Mouse (Mus musculus) hindbrain, embryonic 15.5 days (tissue): ENCODE results near the gene 1700020D05Rik. TPM values are rescaled to one million over a fixed set of nuclear protein-coding genes. Genes with fewer than 3 reads are reported as not detected.

Experiments used
- ATAC-seq: fragments of 200-750 bp; cut with Nextera tagmentation; 2 replicates; pipeline ENCODE4 v1.8.0; 2017; ENCODE audit warnings: low read depth, moderate number of reproducible peaks, moderate TSS enrichment; ENCODE audit not compliant: low FRiP score
- H3K27ac ChIP-seq: fragments of 300-500 bp; sonication (generic); replicated peaks from 2 replicates; pipeline ENCODE4 v1.5.1; 2015; ENCODE audit warnings: mild to moderate bottlenecking, inconsistent platforms
- H3K27me3 ChIP-seq: fragments of 300-500 bp; sonication (generic); 2 replicates; pipeline ENCODE4 v1.6.1; 2015; ENCODE audit warnings: control low read depth, inconsistent platforms
- H3K36me3 ChIP-seq: fragments of 300-500 bp; sonication (generic); 2 replicates; pipeline ENCODE4 v1.6.1; 2015; ENCODE audit warnings: control low read depth, inconsistent platforms
- H3K4me1 ChIP-seq: fragments of 300-500 bp; sonication (generic); replicated peaks from 2 replicates; pipeline ENCODE4 v1.6.1; 2015; ENCODE audit warnings: control low read depth, inconsistent platforms
- H3K4me2 ChIP-seq: fragments of 300-500 bp; sonication (generic); 2 replicates; pipeline ENCODE4 v1.6.1; 2015; ENCODE audit warnings: moderate library complexity, mild to moderate bottlenecking, inconsistent platforms
- H3K4me3 ChIP-seq: fragments of 300-500 bp; sonication (generic); 2 replicates; pipeline ENCODE4 v1.5.1; 2015; ENCODE audit warnings: mild to moderate bottlenecking, inconsistent platforms
- H3K9ac ChIP-seq: fragments of 300-500 bp; sonication (generic); 2 replicates; pipeline ENCODE4 v1.6.1; 2015; ENCODE audit warnings: inconsistent platforms
- H3K9me3 ChIP-seq: fragments of 300-500 bp; sonication (generic); 2 replicates; pipeline ENCODE4 v1.6.1; 2016; ENCODE audit warnings: control low read depth, inconsistent platforms
- WGBS: fragments of 180-500 bp; shearing (Covaris S2); methylation state at CpG from one replicate; pipeline ENCODE4 v1.1.7; 2015; 5-methylcytosine and 5-hydroxymethylcytosine counted together
- polyA plus RNA-seq: library from polyadenylated mRNA; unstranded; fragments of >200 nt; fragmentation: Nextera tagmentation; extraction: Ambion mirVana; gene quantifications from 2 replicates; pipeline ENCODE4 v1.2.1, GENCODE M21; 2015

1700020D05Rik gene
- polyA plus RNA-seq, result 0.26 and 0.44 TPM in 2 replicates

DNA sequence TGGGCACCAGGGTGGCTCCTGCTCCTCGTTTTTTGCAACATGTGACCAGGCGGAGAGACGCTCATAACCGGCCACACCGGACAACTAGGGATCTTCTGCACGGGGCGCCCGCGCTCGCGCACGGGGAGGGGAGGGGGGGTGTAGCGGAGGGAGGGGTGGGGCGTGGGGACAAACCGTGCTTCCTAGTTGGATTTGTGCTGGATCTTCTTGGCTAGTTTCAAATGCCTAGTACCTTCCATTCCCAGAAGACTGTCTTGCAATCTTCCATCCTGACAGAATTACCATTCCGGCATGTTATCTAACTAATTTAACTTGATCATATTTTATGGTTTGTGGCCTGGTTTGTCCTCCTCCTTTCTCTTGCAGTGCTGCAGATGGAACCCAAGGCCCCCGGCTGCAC, at the start of gene 1700020D05Rik:
Gene 1700020D05Rik, minus strand, starts transcription at position 101 of the 400 bp plus-strand sequence.
- Histone ChIP-seq H3K4me2 (no peak within 1 kb of the TSS), H3K36me3 (peaks cover 5% of the 10 kb centered on the region; the same call in 1 of the 2 replicates), H3K9ac (no peak within 1 kb of the TSS), H3K27ac (no peak within 1 kb of the TSS), H3K4me1 (no peaks in the 10 kb centered on the region; the same call in 1 of the 2 replicates), H3K4me3 (no peak within 1 kb of the TSS), H3K9me3 (no peaks in the 10 kb centered on the region), H3K27me3 (no peaks in the 10 kb centered on the region)
- ATAC-seq, result no peak
- 54% methylated on average over 17 of the region's 17 CpGs for WGBS

DNA sequence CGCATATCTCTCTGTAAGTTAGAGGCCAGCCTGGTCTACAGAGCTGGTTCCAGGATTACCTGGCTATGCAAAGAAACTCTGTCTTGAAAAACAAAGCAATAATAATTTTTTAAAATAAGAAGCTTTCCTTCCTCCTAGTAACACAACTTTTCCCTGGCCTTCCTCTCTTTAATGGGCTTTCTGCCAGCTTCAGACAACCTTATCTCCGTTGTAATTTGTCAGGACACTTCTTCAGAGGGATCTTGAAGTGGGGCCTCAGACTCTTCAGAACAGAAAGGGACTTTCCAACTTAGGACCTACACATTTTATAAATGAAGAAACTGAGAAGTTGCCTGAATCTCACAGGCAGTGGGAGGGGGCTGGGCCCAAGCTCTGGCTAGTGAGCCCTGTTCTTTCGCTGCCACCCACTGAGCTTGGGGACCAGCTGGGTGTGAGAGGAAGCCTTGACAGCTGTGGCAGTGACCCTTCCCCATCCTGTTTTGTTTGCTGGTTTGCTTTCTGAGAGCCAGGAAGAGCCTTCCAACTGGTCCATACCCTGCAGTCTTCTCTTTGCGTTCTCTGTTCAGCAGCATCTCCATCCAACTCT, 44.0 kb upstream of the 1700020D05Rik start:
- WGBS, result 83% methylated on average over 4 of the region's 4 CpGs
- Histone ChIP-seq H3K27me3 (no peaks in the 10 kb centered on the region), H3K9me3 (no peaks in the 10 kb centered on the region), H3K9ac (no peak overlapping the region), H3K27ac (no peak overlapping the region), H3K4me3 (no peak overlapping the region), H3K4me1 (no peaks in the 10 kb centered on the region), H3K36me3 (no peaks in the 10 kb centered on the region), H3K4me2 (no peak overlapping the region)
- ATAC-seq, result no peak

DNA sequence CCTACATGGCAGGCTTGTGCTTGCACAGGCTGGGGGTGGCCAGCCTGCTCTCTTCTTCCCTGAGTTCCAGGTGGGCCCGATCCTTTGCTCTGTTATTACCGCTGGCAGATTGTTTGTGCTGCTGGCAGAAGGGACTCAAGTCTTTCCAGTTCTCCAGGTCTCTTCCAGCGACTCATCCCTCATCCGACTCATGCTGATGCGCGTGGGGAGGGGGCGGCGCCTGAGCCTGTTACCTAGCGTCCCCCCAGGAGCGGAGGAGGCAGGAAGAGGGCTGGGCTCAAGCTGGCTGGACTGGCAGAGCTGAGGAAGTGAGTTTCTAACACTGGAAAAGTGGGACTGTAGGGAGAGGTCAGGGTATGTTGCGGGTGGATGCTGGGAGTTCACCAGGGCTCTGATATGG, 40.4 kb upstream of the 1700020D05Rik start:
- Histone ChIP-seq H3K4me3 (no peak overlapping the region), H3K9me3 (no peaks in the 10 kb centered on the region), H3K4me1 (no peaks in the 10 kb centered on the region), H3K4me2 (no peak overlapping the region), H3K27ac (no peak overlapping the region), H3K36me3 (no peaks in the 10 kb centered on the region), H3K9ac (no peak overlapping the region), H3K27me3 (no peaks in the 10 kb centered on the region)
- ATAC-seq, result no peak
- WGBS, result 55% methylated on average over 11 of the region's 11 CpGs

DNA sequence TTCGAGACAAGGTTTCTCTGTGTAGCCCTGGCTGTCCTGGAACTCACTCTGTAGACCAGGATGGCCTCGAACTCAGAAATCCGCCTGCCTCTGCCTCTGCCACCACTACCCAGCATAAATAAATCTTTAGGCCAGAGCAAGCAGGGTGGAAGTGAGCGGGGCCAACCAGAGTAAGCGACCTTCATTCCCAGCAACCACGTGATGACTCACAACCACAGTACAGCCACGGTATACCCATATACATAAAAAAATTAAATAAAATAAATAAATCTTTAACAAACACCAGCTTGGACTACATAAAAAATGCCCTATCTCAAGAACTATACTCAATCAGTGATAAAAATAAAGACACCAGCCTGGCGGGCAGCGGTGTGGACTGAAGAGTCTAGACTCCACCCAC, 39.8 kb upstream of the 1700020D05Rik start:
- Histone ChIP-seq H3K4me1 (no peaks in the 10 kb centered on the region), H3K4me2 (no peak overlapping the region), H3K27me3 (no peaks in the 10 kb centered on the region), H3K9ac (no peak overlapping the region), H3K4me3 (no peak overlapping the region), H3K27ac (no peak overlapping the region), H3K36me3 (no peaks in the 10 kb centered on the region), H3K9me3 (no peaks in the 10 kb centered on the region)
- WGBS, result 92% methylated on average over 9 of the region's 9 CpGs
- no peak for ATAC-seq

DNA sequence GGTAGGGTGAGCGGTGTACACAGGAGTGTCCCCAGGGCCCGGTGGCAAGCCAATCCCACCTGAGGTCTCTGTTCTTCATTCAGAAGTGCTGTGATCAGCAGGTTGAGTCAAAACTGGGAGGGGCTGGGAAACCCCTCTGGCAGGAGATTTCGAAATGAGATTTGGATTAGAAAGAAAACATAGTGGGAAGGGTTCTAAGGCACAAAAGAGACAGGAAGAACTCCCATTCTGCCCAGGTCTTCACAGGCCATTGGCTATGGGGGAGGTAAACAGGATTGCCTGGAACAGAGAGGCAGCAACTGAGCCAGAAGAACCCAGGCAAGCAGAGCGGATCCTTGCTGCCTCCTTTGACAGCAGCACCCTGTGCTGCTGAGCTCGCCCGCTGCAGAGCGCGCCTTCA, 35.2 kb upstream of the 1700020D05Rik start:
- Histone ChIP-seq H3K27me3 (0 out of 2 replicates have a peak, but pooled peaks cover 5% of the 10 kb centered on the region), H3K27ac (no peak overlapping the region), H3K4me1 (no peaks in the 10 kb centered on the region), H3K9me3 (no peaks in the 10 kb centered on the region), H3K4me3 (no peak overlapping the region), H3K9ac (no peak overlapping the region), H3K4me2 (no peak overlapping the region), H3K36me3 (no peaks in the 10 kb centered on the region)
- WGBS, result 65% methylated on average over 8 of the region's 8 CpGs
- ATAC-seq, result no peak

DNA sequence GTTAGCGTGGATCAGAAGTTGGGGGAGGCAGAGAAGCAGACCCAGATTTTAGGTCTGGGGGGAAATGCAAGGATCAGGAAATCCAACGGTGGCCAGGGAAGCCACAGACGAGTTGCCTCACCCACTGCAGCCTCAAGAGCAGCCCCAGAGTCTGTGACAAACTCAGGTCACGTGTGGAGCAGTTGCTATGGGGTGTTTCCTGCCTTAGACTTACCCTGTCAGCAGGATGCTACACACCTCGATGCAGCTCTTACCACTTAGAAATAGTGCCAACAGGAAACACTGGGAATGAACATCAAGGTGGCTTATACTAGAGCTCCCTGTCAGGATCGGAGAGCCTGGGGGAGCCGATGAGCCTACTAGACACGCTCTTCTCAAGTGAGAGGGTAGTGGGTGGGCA, 28.9 kb upstream of the 1700020D05Rik start:
- Histone ChIP-seq H3K4me3 (no peak overlapping the region), H3K9me3 (no peaks in the 10 kb centered on the region), H3K9ac (no peak overlapping the region), H3K27ac (no peak overlapping the region), H3K27me3 (0 out of 2 replicates have a peak, but pooled peaks cover 10% of the 10 kb centered on the region), H3K36me3 (no peaks in the 10 kb centered on the region), H3K4me2 (no peak overlapping the region), H3K4me1 (peaks cover 12% of the 10 kb centered on the region)
- no peak for ATAC-seq
- WGBS, result 77% methylated on average over 8 of the region's 8 CpGs

DNA sequence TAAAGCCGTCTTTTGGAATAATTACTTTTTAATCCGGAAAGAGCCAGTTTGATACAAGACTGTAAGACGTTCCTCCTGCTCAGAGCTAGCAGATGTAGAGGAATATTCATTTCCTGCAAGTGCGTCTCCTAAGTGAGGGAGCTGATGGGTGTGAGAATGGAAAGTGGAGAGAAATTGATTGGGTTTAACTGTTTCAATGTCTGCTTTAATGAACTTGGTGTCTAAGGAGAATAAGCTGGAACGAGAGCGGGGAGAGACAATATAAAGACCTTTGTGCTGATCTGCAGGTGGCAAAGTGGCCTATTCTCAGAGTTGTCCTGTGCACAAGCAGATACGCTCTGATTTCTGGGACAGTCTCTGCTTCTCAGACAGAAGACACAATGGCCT, 26.5 kb upstream of the 1700020D05Rik start:
- no peak for ATAC-seq
- Histone ChIP-seq H3K9me3 (no peaks in the 10 kb centered on the region), H3K27ac (no peak overlapping the region), H3K9ac (no peak overlapping the region), H3K4me2 (peak overlapping the region; percentile 47), H3K27me3 (0 out of 2 replicates have a peak, but pooled peaks cover 5% of the 10 kb centered on the region), H3K4me1 (peaks cover 12% of the 10 kb centered on the region), H3K36me3 (no peaks in the 10 kb centered on the region), H3K4me3 (no peak overlapping the region)
- WGBS, result 14% methylated on average over 7 of the region's 7 CpGs

DNA sequence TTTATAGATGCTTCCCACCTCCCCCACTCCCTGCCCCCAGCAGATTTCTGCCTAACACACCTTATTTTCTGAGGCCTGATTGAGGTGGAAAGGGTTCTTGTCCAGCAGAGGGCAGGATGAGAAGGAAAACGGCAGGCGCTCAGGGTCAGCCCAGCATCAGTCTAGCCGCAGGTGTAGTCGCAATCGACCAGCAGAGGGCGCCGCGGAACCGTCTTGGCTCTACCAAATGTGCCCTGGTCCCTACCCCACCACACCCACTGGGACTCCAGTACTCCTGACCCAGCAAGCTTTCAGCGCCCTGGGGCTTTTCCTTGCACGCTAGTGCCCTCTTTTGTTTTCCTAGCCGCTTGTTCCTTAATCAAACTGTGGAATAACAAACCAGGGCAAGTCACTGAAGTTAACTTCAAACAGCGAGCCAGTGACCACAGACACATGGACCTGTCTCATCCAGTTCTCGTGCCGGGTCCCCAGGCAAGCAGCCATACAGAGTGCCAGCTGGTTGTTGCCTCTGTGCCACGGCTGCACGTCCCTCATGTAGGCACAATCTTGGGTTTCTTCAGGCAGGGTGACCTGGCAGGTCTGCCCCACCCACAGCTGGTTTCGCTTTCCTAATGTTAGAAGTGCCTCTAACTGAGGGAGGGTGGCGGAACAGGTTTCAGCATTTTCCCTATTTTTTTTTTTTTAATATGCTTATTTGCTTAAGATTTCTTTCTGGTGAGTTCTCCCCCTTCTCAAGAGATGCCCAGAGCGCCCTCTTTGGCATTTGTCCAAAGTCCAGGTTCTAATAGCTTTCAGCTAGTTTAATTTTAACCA, 25.9 kb upstream of the 1700020D05Rik start:
- Histone ChIP-seq H3K4me2 (peak overlapping the region; percentile 47), H3K9me3 (no peaks in the 10 kb centered on the region), H3K9ac (no peak overlapping the region), H3K27ac (0 out of 2 replicates have a peak overlapping the region, but pooled peaks have one; percentile 42), H3K4me3 (peak overlapping the region; percentile 16), H3K4me1 (peaks cover 12% of the 10 kb centered on the region), H3K27me3 (0 out of 2 replicates have a peak, but pooled peaks cover 5% of the 10 kb centered on the region), H3K36me3 (no peaks in the 10 kb centered on the region)
- ATAC-seq, result peak; percentile 89
- 10% methylated on average over 20 of the region's 20 CpGs for WGBS

DNA sequence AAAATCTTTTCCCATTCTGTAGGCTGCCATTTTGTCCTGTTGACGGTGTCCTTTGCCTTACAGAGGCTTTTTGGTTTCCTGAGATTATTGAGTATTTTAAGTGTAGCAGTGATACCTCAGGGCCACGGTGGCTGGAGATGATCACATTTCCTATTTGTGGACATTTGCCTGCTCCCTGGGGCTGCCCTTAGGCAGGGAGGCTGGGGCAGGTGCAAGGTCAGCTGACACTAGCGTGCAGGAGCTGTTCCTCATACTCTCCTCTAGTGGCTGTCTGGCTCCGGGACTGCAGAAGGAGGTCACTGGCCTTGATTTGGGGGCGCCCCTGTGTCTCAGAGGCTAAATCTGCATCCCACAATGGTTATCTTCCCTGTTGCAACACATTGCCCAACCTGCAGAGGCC, 21.6 kb upstream of the 1700020D05Rik start:
- no peak overlapping the region for H3K4me3 ChIP-seq
- H3K4me1 ChIP-seq, result peaks cover 9% of the 10 kb centered on the region
- ATAC-seq, result no peak
- no peaks in the 10 kb centered on the region for H3K27me3 ChIP-seq
- no peaks in the 10 kb centered on the region for H3K36me3 ChIP-seq
- no peak overlapping the region for H3K4me2 ChIP-seq
- H3K9ac ChIP-seq, result no peak overlapping the region
- H3K9me3 ChIP-seq, result no peaks in the 10 kb centered on the region
- 80% methylated on average over 5 of the region's 5 CpGs for WGBS
- H3K27ac ChIP-seq, result no peak overlapping the region

DNA sequence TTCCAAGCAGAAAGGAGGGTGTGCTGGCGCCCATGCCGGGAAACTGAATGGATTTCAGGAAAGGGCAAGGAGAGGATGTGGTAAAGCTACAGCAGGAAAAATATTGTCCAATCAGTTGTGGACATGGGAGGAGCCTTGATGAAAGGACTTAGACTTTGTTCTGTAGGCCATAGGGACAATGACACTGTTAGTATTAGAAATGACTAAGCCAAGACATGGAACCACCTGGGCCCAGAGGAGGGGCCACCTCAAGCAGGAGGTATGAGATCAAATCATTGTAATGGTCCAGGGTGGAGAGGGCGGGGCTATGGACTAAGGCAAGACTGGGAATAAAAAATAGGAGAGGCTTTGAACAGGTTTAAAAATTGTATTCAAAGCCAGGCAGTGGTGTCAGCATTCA, 15.1 kb upstream of the 1700020D05Rik start:
- Histone ChIP-seq H3K27me3 (no peaks in the 10 kb centered on the region), H3K4me1 (no peaks in the 10 kb centered on the region), H3K4me2 (no peak overlapping the region), H3K36me3 (no peaks in the 10 kb centered on the region), H3K4me3 (no peak overlapping the region), H3K9me3 (no peaks in the 10 kb centered on the region), H3K27ac (no peak overlapping the region), H3K9ac (no peak overlapping the region)
- 92% methylated on average over 3 of the region's 3 CpGs for WGBS
- ATAC-seq, result no peak

DNA sequence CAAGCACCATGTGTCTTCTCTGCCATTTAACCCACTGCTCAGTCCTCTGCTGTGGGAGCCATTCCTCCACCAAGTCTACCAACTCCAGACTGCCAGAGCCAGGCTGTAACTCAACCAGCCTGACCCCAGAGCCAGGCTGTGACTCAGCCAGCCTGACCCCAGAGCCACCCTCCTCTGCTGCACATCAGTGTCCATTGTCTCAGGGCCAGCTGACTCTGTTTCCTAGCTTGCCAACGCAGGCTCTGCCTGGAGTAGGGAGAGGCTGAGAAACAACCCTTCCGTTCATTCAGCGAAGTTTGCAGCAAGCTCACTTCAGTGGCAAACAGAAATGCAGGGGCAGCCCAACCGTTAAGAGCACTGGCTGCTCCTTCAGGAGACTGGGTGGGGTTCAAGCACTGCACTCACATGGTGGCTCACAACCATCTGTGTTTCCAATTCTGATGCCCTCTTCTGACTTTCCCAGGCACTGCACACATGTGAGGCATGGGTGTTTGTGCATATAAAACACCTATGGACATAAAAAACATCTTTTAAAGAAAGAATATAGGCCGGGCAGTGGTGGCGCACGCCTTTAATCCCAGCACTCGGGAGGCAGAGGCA, 13.4 kb upstream of the 1700020D05Rik start:
- H3K9me3 ChIP-seq, result no peaks in the 10 kb centered on the region
- H3K9ac ChIP-seq, result no peak overlapping the region
- peaks cover 7% of the 10 kb centered on the region; the same call in 1 of the 2 replicates for H3K4me1 ChIP-seq
- 80% methylated on average over 8 of the region's 8 CpGs for WGBS
- no peak overlapping the region for H3K27ac ChIP-seq
- no peak for ATAC-seq
- no peaks in the 10 kb centered on the region for H3K27me3 ChIP-seq
- no peaks in the 10 kb centered on the region for H3K36me3 ChIP-seq
- no peak overlapping the region for H3K4me3 ChIP-seq
- no peak overlapping the region for H3K4me2 ChIP-seq
